Mouse (Mus musculus) myocyte (in vitro differentiated cells): ENCODE results near the gene Ldha.

ENCODE experiments used
- CEBPB ChIP-seq: IDR thresholded peaks from 2 replicates; pipeline ENCODE4 v1.6.1; 2011; ENCODE audit warnings: mild to moderate bottlenecking, moderate library complexity; ENCODE audit not compliant: poor library complexity, insufficient read depth, severe bottlenecking
- E2F4 ChIP-seq: IDR thresholded peaks from one replicate; pipeline ENCODE4 v1.6.1; 2011; ENCODE audit warnings: mild to moderate bottlenecking, control low read depth, moderate library complexity; ENCODE audit not compliant: insufficient read depth
- MAX ChIP-seq: IDR thresholded peaks from one replicate; pipeline ENCODE4 v1.6.1; 2011; ENCODE audit warnings: low read depth, mild to moderate bottlenecking, control low read depth
- POLR2A ChIP-seq: IDR thresholded peaks from one replicate; pipeline ENCODE4 v1.6.1; 2011; ENCODE audit warnings: low read depth, mild to moderate bottlenecking, control low read depth, moderate library complexity; ENCODE audit not compliant: insufficient read length
- POLR2AphosphoS2 ChIP-seq: IDR thresholded peaks from one replicate; pipeline ENCODE4 v1.6.1; 2011; ENCODE audit warnings: low read depth, control low read depth; ENCODE audit not compliant: insufficient read length
- REST ChIP-seq: IDR thresholded peaks from one replicate; pipeline ENCODE4 v1.6.1; 2011; ENCODE audit warnings: mild to moderate bottlenecking, control low read depth, moderate library complexity; ENCODE audit not compliant: insufficient read depth, insufficient read length
- TCF12 ChIP-seq: IDR thresholded peaks from one replicate; pipeline ENCODE4 v1.6.1; 2011; ENCODE audit warnings: mild to moderate bottlenecking, control low read depth; ENCODE audit not compliant: poor library complexity, insufficient read depth, severe bottlenecking
- USF1 ChIP-seq: IDR thresholded peaks from one replicate; pipeline ENCODE4 v1.6.1; 2011; ENCODE audit warnings: low read depth, mild to moderate bottlenecking, control low read depth, moderate library complexity

- TF ChIP-seq MAX (no peak), POLR2A (no peak), E2F4 (no peak), USF1 (no peak), CEBPB (no peak), POLR2AphosphoS2 (no peak), REST (no peak), TCF12 (no peak)
These were observed 39.7 kb downstream of the Ldha start for GRCm38 (mm10) chr7:46880992-46881391.
